In genomic region chr16:17132906-17133200, GRCm38 (mm10) we compare ENCODE assay signal across 8 mouse cellular contexts. TPM values are rescaled to one million over a fixed set of nuclear protein-coding genes. Genes with fewer than 3 reads are reported as not detected.
DNase-seq lines count a peak whose midpoint lies in the region; ATAC-seq lines count a peak whose summit lies in the region.

No protein-coding gene starts in this region.

- no peak overlapping the region for H3K27ac ChIP-seq in kidney, embryonic 14.5 days (ENCODE audit: low read depth, low read length)
- H3K27ac ChIP-seq in hindbrain, embryonic 13.5 days, result 0 out of 2 replicates have a peak overlapping the region, but pooled peaks have one; percentile 2
- H3K27ac ChIP-seq in midbrain, embryonic 13.5 days, result no peak overlapping the region

- 25% methylated on average over 7 of the region's 7 CpGs for WGBS in kidney, embryonic 14.5 days
- WGBS in hindbrain, embryonic 13.5 days, result 37% methylated on average over 7 of the region's 7 CpGs
- 33% methylated on average over 7 of the region's 7 CpGs for WGBS in midbrain, embryonic 13.5 days

- H3K36me3 ChIP-seq in kidney, embryonic 14.5 days (ENCODE audit: control insufficient read depth, insufficient read depth, low read length), result no peaks in the 10 kb centered on the region
- no peaks in the 10 kb centered on the region for H3K36me3 ChIP-seq in hindbrain, embryonic 13.5 days
- no peaks in the 10 kb centered on the region for H3K36me3 ChIP-seq in midbrain, embryonic 13.5 days

- H3K9me3 ChIP-seq in kidney, embryonic 14.5 days (ENCODE audit: control insufficient read depth, low read length), result no peaks in the 10 kb centered on the region
- no peaks in the 10 kb centered on the region for H3K9me3 ChIP-seq in hindbrain, embryonic 13.5 days
- H3K9me3 ChIP-seq in midbrain, embryonic 13.5 days, result no peaks in the 10 kb centered on the region

- peak overlapping the region; percentile 5 for H3K9ac ChIP-seq in kidney, embryonic 14.5 days (ENCODE audit: low read depth, low read length)
- peak overlapping the region; percentile 79 for H3K9ac ChIP-seq in hindbrain, embryonic 13.5 days
- H3K9ac ChIP-seq in midbrain, embryonic 13.5 days (replicated peaks), result peak overlapping the region; percentile 48; the same call in 1 of the 2 replicates

- no peak for DNase-seq in kidney, postnatal 4 days
- DNase-seq in R1 (ENCODE audit: low read depth, low spot score), result peak; percentile 30
- no peak for DNase-seq in thymus, postnatal 25 days
- no peak for DNase-seq in spleen, postnatal 14 days (ENCODE audit: low spot score in 2 of 2)
- no peak for DNase-seq in lung, postnatal 14 days

- H3K4me1 ChIP-seq in kidney, embryonic 14.5 days (ENCODE audit: control insufficient read depth, insufficient read depth, low read length), result no peaks in the 10 kb centered on the region; the same call in 1 of the 2 replicates
- H3K4me1 ChIP-seq in hindbrain, embryonic 13.5 days (replicated peaks), result peaks cover 18% of the 10 kb centered on the region
- peaks cover 20% of the 10 kb centered on the region for H3K4me1 ChIP-seq in midbrain, embryonic 13.5 days (replicated peaks)

- peak; percentile 11; the same call in 1 of the 2 replicates for ATAC-seq in kidney, embryonic 14.5 days (ENCODE audit: low FRiP score, low TSS enrichment)
- ATAC-seq in hindbrain, embryonic 13.5 days (ENCODE audit: low FRiP score), result peak; percentile 21; the same call in 1 of the 2 replicates
- no peak for ATAC-seq in midbrain, embryonic 13.5 days

- H3K4me2 ChIP-seq in kidney, embryonic 14.5 days (replicated peaks; ENCODE audit: low read depth, low read length), result peak overlapping the region; percentile 93
- peak overlapping the region; percentile 95 for H3K4me2 ChIP-seq in hindbrain, embryonic 13.5 days
- H3K4me2 ChIP-seq in midbrain, embryonic 13.5 days (replicated peaks), result peak overlapping the region; percentile 97

- H3K4me3 ChIP-seq in kidney, embryonic 14.5 days (ENCODE audit: low read length), result peak overlapping the region; percentile 73
- peak overlapping the region; percentile 62 for H3K4me3 ChIP-seq in hindbrain, embryonic 13.5 days
- peak overlapping the region; percentile 85 for H3K4me3 ChIP-seq in midbrain, embryonic 13.5 days (replicated peaks)

- H3K27me3 ChIP-seq in kidney, embryonic 14.5 days (ENCODE audit: control insufficient read depth, insufficient read depth, low read length), result no peaks in the 10 kb centered on the region
- H3K27me3 ChIP-seq in hindbrain, embryonic 13.5 days, result 0 out of 2 replicates have a peak, but pooled peaks cover 2% of the 10 kb centered on the region
- H3K27me3 ChIP-seq in midbrain, embryonic 13.5 days, result no peaks in the 10 kb centered on the region

RNA-seq across cellular contexts. Expression of gene Sdf2l1, which starts 0.7 kb away (rescaled TPM):
- polyA plus RNA-seq in kidney, embryonic 14.5 days (2014; fragmentation: Nextera tagmentation; extraction: Ambion mirVana), result 55.3 and 66.5 TPM in 2 replicates
- polyA plus RNA-seq in hindbrain, embryonic 13.5 days (2015; fragmentation: Nextera tagmentation; extraction: Ambion mirVana), result 37.8 and 43.4 TPM in 2 replicates
- polyA plus RNA-seq in midbrain, embryonic 13.5 days (2015; fragmentation: Nextera tagmentation; extraction: Ambion mirVana), result 37.0 and 42.9 TPM in 2 replicates

RNA-seq across cellular contexts. Expression of gene 2610318N02Rik, which starts 7.9 kb away (rescaled TPM):
- polyA plus RNA-seq in kidney, embryonic 14.5 days (2014; fragmentation: Nextera tagmentation; extraction: Ambion mirVana), result 64.3 and 72.8 TPM in 2 replicates
- polyA plus RNA-seq in hindbrain, embryonic 13.5 days (2015; fragmentation: Nextera tagmentation; extraction: Ambion mirVana), result 22.4 and 30.0 TPM in 2 replicates
- polyA plus RNA-seq in midbrain, embryonic 13.5 days (2015; fragmentation: Nextera tagmentation; extraction: Ambion mirVana), result 34.1 and 35.5 TPM in 2 replicates

RNA-seq across cellular contexts. Expression of gene Ydjc, which starts 11.6 kb away (rescaled TPM):
- polyA plus RNA-seq in kidney, embryonic 14.5 days (2014; fragmentation: Nextera tagmentation; extraction: Ambion mirVana), result 9.1 and 11.9 TPM in 2 replicates
- 32.9 and 34.0 TPM in 2 replicates for polyA plus RNA-seq in hindbrain, embryonic 13.5 days (2015; fragmentation: Nextera tagmentation; extraction: Ambion mirVana)
- polyA plus RNA-seq in midbrain, embryonic 13.5 days (2015; fragmentation: Nextera tagmentation; extraction: Ambion mirVana), result 21.5 and 22.0 TPM in 2 replicates

RNA-seq across cellular contexts. Expression of gene Ccdc116, which starts 14.2 kb away (rescaled TPM):
- 0.54 and 0.91 TPM in 2 replicates for polyA plus RNA-seq in kidney, embryonic 14.5 days (2014; fragmentation: Nextera tagmentation; extraction: Ambion mirVana)
- 1.5 and 2.2 TPM in 2 replicates for polyA plus RNA-seq in hindbrain, embryonic 13.5 days (2015; fragmentation: Nextera tagmentation; extraction: Ambion mirVana)
- 1.1 and 1.4 TPM in 2 replicates for polyA plus RNA-seq in midbrain, embryonic 13.5 days (2015; fragmentation: Nextera tagmentation; extraction: Ambion mirVana)

RNA-seq across cellular contexts. Expression of gene Ppil2, which starts 21.8 kb away (rescaled TPM):
- polyA plus RNA-seq in kidney, embryonic 14.5 days (2014; fragmentation: Nextera tagmentation; extraction: Ambion mirVana), result 131 and 142 TPM in 2 replicates
- polyA plus RNA-seq in hindbrain, embryonic 13.5 days (2015; fragmentation: Nextera tagmentation; extraction: Ambion mirVana), result 153 and 154 TPM in 2 replicates
- 168 and 171 TPM in 2 replicates for polyA plus RNA-seq in midbrain, embryonic 13.5 days (2015; fragmentation: Nextera tagmentation; extraction: Ambion mirVana)

Comparison
In these comparisons a context has a peak if more than half of its experiments do, and no peak if none do; other contexts are left out.
1. H3K9ac ChIP-seq: peak in every context shown above with its lines; median percentile 79 in hindbrain, embryonic 13.5 days; 48 in midbrain, embryonic 13.5 days; 5 in kidney, embryonic 14.5 days.